Mouse (Mus musculus): ENCODE data around the gene Wdr54.

- no peak for TF ChIP-seq KAT2A (IDR thresholded peaks at IDR 0.05; ENCODE audit: insufficient replicate concordance, low read length)
- TF ChIP-seq JUND (conservative IDR thresholded peaks at IDR 0.05; ENCODE audit: low read depth, low read length): no peak
- TF ChIP-seq USF1 (IDR thresholded peaks at IDR 0.05; ENCODE audit: low read depth, low read length): no peak
- TF ChIP-seq NRF1 (IDR thresholded peaks at IDR 0.05; ENCODE audit: low read depth, low read length): no peak
- TF ChIP-seq E2F4 (IDR thresholded peaks at IDR 0.05; ENCODE audit: insufficient replicate concordance, low read depth, low read length): no peak
- no peak for TF ChIP-seq MAZ (IDR thresholded peaks at IDR 0.05; ENCODE audit: low read depth, low read length)
- no peak for TF ChIP-seq MAX (IDR thresholded peaks at IDR 0.05; ENCODE audit: low read length)
- no peak for TF ChIP-seq POLR2A (IDR thresholded peaks at IDR 0.05; ENCODE audit: low read depth, low read length)
- no peak for TF ChIP-seq CTCF (conservative IDR thresholded peaks at IDR 0.05 in 1 of 2, IDR thresholded peaks at IDR 0.05 in 1 of 2; ENCODE audit: low read depth in 2 of 2, low read length in 2 of 2)
- no peak for TF ChIP-seq HCFC1 (IDR thresholded peaks at IDR 0.05; ENCODE audit: low read depth, low read length)
- no peak for TF ChIP-seq MEF2A (IDR thresholded peaks at IDR 0.05; ENCODE audit: borderline replicate concordance, low read depth, low read length)
- TF ChIP-seq MXI1 (IDR thresholded peaks at IDR 0.05; ENCODE audit: low read depth, low read length): no peak
Measured at GRCm38 (mm10) chr6:83203320-83203719, 47.1 kb upstream of the Wdr54 start.

Measured in CH12.LX (cell line).